Mouse (Mus musculus) liver, adult 2 months (tissue): ENCODE measurements around the gene Zfp385c. TPM values are rescaled to one million over a fixed set of nuclear protein-coding genes. Genes with fewer than 3 reads are reported as not detected.

Experiments
- DNase-seq: peaks from one replicate; pipeline ENCODE4 v3.0.0-alpha.2; 2011; ENCODE audit warnings: low read depth, low spot score; ENCODE audit errors: extremely low read depth
- H3K27ac ChIP-seq: fragments of 200-500 bp; replicated peaks from 2 replicates; pipeline ENCODE4 v1.5.1; 2012; ENCODE audit warnings: low read depth, mild to moderate bottlenecking, control low read depth, inconsistent platforms, low read length; ENCODE audit not compliant: insufficient read depth
- H3K27me3 ChIP-seq: fragments of 200-500 bp; 2 replicates; pipeline ENCODE4 v1.6.1; 2012; ENCODE audit warnings: mild to moderate bottlenecking, moderate library complexity, low read length, inconsistent platforms; ENCODE audit not compliant: control insufficient read depth, insufficient read depth
- H3K36me3 ChIP-seq: fragments of 200-500 bp; 2 replicates; pipeline ENCODE4 v1.6.1; 2012; ENCODE audit warnings: low read length, inconsistent platforms; ENCODE audit not compliant: control insufficient read depth, insufficient read depth
- H3K4me1 ChIP-seq: fragments of 200-500 bp; 2 replicates; pipeline ENCODE4 v1.6.1; 2011; ENCODE audit warnings: low read length; ENCODE audit not compliant: control insufficient read depth, insufficient read depth
- H3K4me3 ChIP-seq: fragments of 200-500 bp; 2 replicates; pipeline ENCODE4 v1.5.1; 2011; ENCODE audit warnings: low read depth, mild to moderate bottlenecking, control low read depth, low read length, moderate library complexity; ENCODE audit not compliant: insufficient read depth
- H3K79me2 ChIP-seq: fragments of 200-500 bp; 2 replicates; pipeline ENCODE4 v1.6.1; 2012; ENCODE audit warnings: inconsistent platforms, mild to moderate bottlenecking, low read length, moderate library complexity; ENCODE audit not compliant: control insufficient read depth, insufficient read depth
- H3K9ac ChIP-seq: fragments of 200-500 bp; 2 replicates; pipeline ENCODE4 v1.6.1; 2012; ENCODE audit warnings: low read depth, mild to moderate bottlenecking, control low read depth, inconsistent platforms, low read length
- CTCF ChIP-seq: fragments of 200-500 bp; IDR thresholded peaks from 2 replicates; pipeline ENCODE4 v1.5.1; 2011; ENCODE audit warnings: low read depth, low read length, control low read depth
- POLR2A ChIP-seq: fragments of 200-500 bp; IDR thresholded peaks from 2 replicates; pipeline ENCODE4 v1.6.1; 2011; ENCODE audit warnings: low read length, control low read depth; ENCODE audit not compliant: insufficient read depth; ENCODE audit errors: extremely low read depth
- WGBS: fragments of 180-500 bp; shearing (Covaris S2); methylation state at CpG from one replicate; pipeline ENCODE4 v1.1.7; 2018; 5-methylcytosine and 5-hydroxymethylcytosine counted together
- polyA plus RNA-seq: library from polyadenylated mRNA; depleted of rRNA; stranded (reverse); fragments of >200 nt; gene quantifications from 2 replicates; pipeline ENCODE4 v1.2.3, GENCODE M21; 2012
- total RNA-seq: library from RNA; depleted of rRNA; stranded (reverse); fragments of >200 nt; gene quantifications from 2 replicates; pipeline ENCODE4 v1.2.3, GENCODE M21; 2014

Gene Zfp385c
- total and polyA plus RNA-seq, 2 experiments = not detected

GRCm38 (mm10) chr11:100628056-100628455 lies 64.2 kb downstream of the Zfp385c start:
- Histone ChIP-seq H3K27me3 (no peaks in the 10 kb centered on the region), H3K79me2 (no peaks in the 10 kb centered on the region), H3K4me3 (no peak overlapping the region), H3K9ac (no peak overlapping the region), H3K4me1 (peaks cover 6% of the 10 kb centered on the region; the same call in 1 of the 2 replicates), H3K27ac (no peak overlapping the region), H3K36me3 (no peaks in the 10 kb centered on the region; the same call in 1 of the 2 replicates)
- DNase-seq = no peak
- 93% methylated on average over 5 of the region's 5 CpGs for WGBS
- TF ChIP-seq POLR2A (no peak), CTCF (no peak)

GRCm38 (mm10) chr11:100626701-100627195 lies 65.5 kb downstream of the Zfp385c start:
- Histone ChIP-seq H3K27me3 (no peaks in the 10 kb centered on the region), H3K9ac (0 out of 2 replicates have a peak overlapping the region, but pooled peaks have one; percentile 15), H3K4me1 (peaks cover 9% of the 10 kb centered on the region; the same call in 1 of the 2 replicates), H3K4me3 (no peak overlapping the region), H3K36me3 (no peaks in the 10 kb centered on the region; the same call in 1 of the 2 replicates), H3K79me2 (no peaks in the 10 kb centered on the region), H3K27ac (peak overlapping the region; percentile 40; the same call in 1 of the 2 replicates)
- WGBS = 26% methylated on average over 9 of the region's 9 CpGs
- TF ChIP-seq POLR2A (no peak), CTCF (peak; percentile 90)
- peak; percentile 77 for DNase-seq

- H3K27me3 ChIP-seq = no peaks in the 10 kb centered on the region
- H3K4me3 ChIP-seq = no peak overlapping the region
- H3K9ac ChIP-seq = no peak overlapping the region
- 85% methylated on average over 23 of the region's 23 CpGs for WGBS
- H3K79me2 ChIP-seq = no peaks in the 10 kb centered on the region
- peak overlapping the region; percentile 12; the same call in 1 of the 2 replicates for H3K27ac ChIP-seq
- H3K36me3 ChIP-seq = no peaks in the 10 kb centered on the region; the same call in 1 of the 2 replicates
- TF ChIP-seq CTCF = no peak
- TF ChIP-seq POLR2A = no peak
- H3K4me1 ChIP-seq = peaks cover 9% of the 10 kb centered on the region; the same call in 1 of the 2 replicates
- no peak for DNase-seq
Measured at GRCm38 (mm10) chr11:100625754-100626700, 66.2 kb downstream of the Zfp385c start.

- Histone ChIP-seq H3K4me3 (peak overlapping the region; percentile 26), H3K4me1 (peaks cover 9% of the 10 kb centered on the region; the same call in 1 of the 2 replicates)
Measured at GRCm38 (mm10) chr11:100623867-100624266, 68.4 kb downstream of the Zfp385c start.

GRCm38 (mm10) chr11:100622714-100623113 lies 69.5 kb downstream of the Zfp385c start:
- Histone ChIP-seq H3K4me1 (peaks cover 11% of the 10 kb centered on the region; the same call in 1 of the 2 replicates), H3K4me3 (peak overlapping the region; percentile 88), H3K27ac (peak overlapping the region; percentile 91), H3K27me3 (no peaks in the 10 kb centered on the region), H3K36me3 (no peaks in the 10 kb centered on the region; the same call in 1 of the 2 replicates), H3K9ac (peak overlapping the region; percentile 87), H3K79me2 (peaks cover 12% of the 10 kb centered on the region; the same call in 1 of the 2 replicates)
- TF ChIP-seq POLR2A (peak; percentile 83), CTCF (peak; percentile 87)
- WGBS = 1% methylated on average over 24 of the region's 24 CpGs
- DNase-seq = peak; percentile 84

More at GRCm38 (mm10) chr11:100623867-100624266, 68.4 kb downstream of the Zfp385c start:
- TF ChIP-seq CTCF (no peak), POLR2A (no peak)
- Histone ChIP-seq H3K79me2 (peaks cover 5% of the 10 kb centered on the region; the same call in 1 of the 2 replicates), H3K27ac (peak overlapping the region; percentile 55), H3K36me3 (no peaks in the 10 kb centered on the region; the same call in 1 of the 2 replicates), H3K9ac (peak overlapping the region; percentile 55), H3K27me3 (no peaks in the 10 kb centered on the region)
- peak; percentile 84 for DNase-seq
- WGBS = 29% methylated on average over 5 of the region's 5 CpGs
